8 mouse cellular contexts compared by ENCODE assay signal in genomic region chr9:83349504-83349903, GRCm38 (mm10).
DNase-seq lines count a peak whose midpoint lies in the region; ATAC-seq lines count a peak whose summit lies in the region.

No protein-coding gene starts in this region.

- no peaks in the 10 kb centered on the region for H3K36me3 ChIP-seq in embryonic facial prominence, embryonic 14.5 days (ENCODE audit: control insufficient read depth, insufficient read depth, low read length)
- no peaks in the 10 kb centered on the region for H3K36me3 ChIP-seq in hindbrain, embryonic 10.5 days
- H3K36me3 ChIP-seq in limb, embryonic 13.5 days, result no peaks in the 10 kb centered on the region

- H3K4me2 ChIP-seq in embryonic facial prominence, embryonic 14.5 days (ENCODE audit: low read depth, low read length), result peak overlapping the region; percentile 15; the same call in 1 of the 2 replicates
- peak overlapping the region; percentile 35; the same call in 1 of the 2 replicates for H3K4me2 ChIP-seq in limb, embryonic 13.5 days (replicated peaks)

- DNase-seq in heart, adult 11 months, result peak; percentile 91
- no peak for DNase-seq in heart, postnatal 36 days
- DNase-seq in embryonic facial prominence, embryonic 14.5 days (ENCODE audit: low spot score), result peak; percentile 86
- DNase-seq in hindbrain, embryonic 10.5 days (ENCODE audit: low spot score), result peak; percentile 43
- DNase-seq in right cerebral cortex, postnatal 10 days (ENCODE audit: low spot score in 2 of 2), result peak; percentile 49 to 68
- DNase-seq in spleen, adult 12 weeks (ENCODE audit: low spot score), result no peak

- H3K9me3 ChIP-seq in embryonic facial prominence, embryonic 14.5 days (ENCODE audit: control insufficient read depth, low read length), result no peaks in the 10 kb centered on the region
- no peaks in the 10 kb centered on the region for H3K9me3 ChIP-seq in hindbrain, embryonic 10.5 days
- no peaks in the 10 kb centered on the region for H3K9me3 ChIP-seq in limb, embryonic 13.5 days

- peaks cover 31% of the 10 kb centered on the region for H3K4me1 ChIP-seq in embryonic facial prominence, embryonic 14.5 days (ENCODE audit: control insufficient read depth, insufficient read depth, low read length)
- peaks cover 31% of the 10 kb centered on the region for H3K4me1 ChIP-seq in hindbrain, embryonic 10.5 days (replicated peaks)
- peaks cover 42% of the 10 kb centered on the region for H3K4me1 ChIP-seq in limb, embryonic 13.5 days

- intact Hi-C loops in heart, postnatal 36 days (cut with DNase I), result no loop called here

- H3K9ac ChIP-seq in embryonic facial prominence, embryonic 14.5 days (ENCODE audit: low read depth, low read length), result no peak overlapping the region
- H3K9ac ChIP-seq in limb, embryonic 13.5 days, result no peak overlapping the region

- no peak overlapping the region for H3K4me3 ChIP-seq in embryonic facial prominence, embryonic 14.5 days (ENCODE audit: low read depth, low read length)
- H3K4me3 ChIP-seq in hindbrain, embryonic 10.5 days, result no peak overlapping the region
- H3K4me3 ChIP-seq in limb, embryonic 13.5 days, result no peak overlapping the region

- WGBS in embryonic facial prominence, embryonic 14.5 days, result 3% methylated on average over 3 of the region's 3 CpGs
- 1% methylated on average over 3 of the region's 3 CpGs for WGBS in hindbrain, embryonic 10.5 days
- WGBS in limb, embryonic 13.5 days, result 2% methylated on average over 3 of the region's 3 CpGs

- H3K27ac ChIP-seq in embryonic facial prominence, embryonic 14.5 days (replicated peaks; ENCODE audit: low read depth, low read length), result peak overlapping the region; percentile 70
- peak overlapping the region; percentile 71 for H3K27ac ChIP-seq in hindbrain, embryonic 10.5 days
- H3K27ac ChIP-seq in limb, embryonic 13.5 days, result peak overlapping the region; percentile 62; the same call in 1 of the 2 replicates

- ATAC-seq in embryonic facial prominence, embryonic 14.5 days (ENCODE audit: low read depth), result peak; percentile 87
- peak; percentile 55; the same call in 1 of the 2 replicates for ATAC-seq in limb, embryonic 13.5 days (ENCODE audit: low FRiP score, low read depth)
- no peak for ATAC-seq in cerebellum, adult (ENCODE audit: insufficient number of reproducible peaks, low FRiP score, low TSS enrichment)

- H3K27me3 ChIP-seq in embryonic facial prominence, embryonic 14.5 days (replicated peaks; ENCODE audit: control insufficient read depth, insufficient read depth, low read length), result no peaks in the 10 kb centered on the region
- peaks cover 18% of the 10 kb centered on the region; the same call in 1 of the 2 replicates for H3K27me3 ChIP-seq in hindbrain, embryonic 10.5 days (ENCODE audit: insufficient read depth, poor library complexity, severe bottlenecking)
- no peaks in the 10 kb centered on the region for H3K27me3 ChIP-seq in limb, embryonic 13.5 days

Comparison
In these comparisons a context has a peak if more than half of its experiments do, and no peak if none do; other contexts are left out.
1. DNase-seq: peak in heart, adult 11 months (single experiment), embryonic facial prominence, embryonic 14.5 days (single experiment), hindbrain, embryonic 10.5 days (single experiment) and right cerebral cortex, postnatal 10 days (2 of 2); none in heart, postnatal 36 days (0 of 2) and spleen, adult 12 weeks (single experiment).
2. Peak in every context shown above with its lines, with median percentiles within 50 percentile points of each other: H3K27ac ChIP-seq.